Mouse (Mus musculus): Measurements from ENCODE around the gene Upk1a. TPM values are rescaled to one million over a fixed set of nuclear protein-coding genes. Genes with fewer than 3 reads are reported as not detected.
A peak's percentile ranks its signal among the peaks of the same experiment; 100 is the strongest.

The Upk1a gene
- polyA plus RNA-seq, 1 experiment from 2014 or later = 0.33 TPM

DNA sequence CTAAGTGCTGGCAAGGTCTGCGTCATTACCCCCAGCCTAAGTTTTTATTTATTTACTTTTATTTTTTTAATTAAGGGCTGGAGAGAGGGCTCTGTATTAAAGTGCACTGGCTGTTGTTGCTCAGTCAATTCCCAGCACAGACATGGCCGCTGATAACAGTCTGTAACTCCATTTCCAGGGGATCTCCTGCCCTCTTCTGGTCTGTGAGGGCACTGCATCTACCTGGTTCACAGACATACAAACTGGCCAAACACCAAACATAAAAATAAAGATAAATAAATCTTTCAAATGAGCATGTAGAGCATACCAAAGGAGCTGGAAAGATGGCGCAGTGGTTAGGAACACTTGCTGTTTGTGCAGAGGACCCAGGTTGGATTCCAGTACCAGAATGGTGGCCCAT is 6.6 kb upstream of the Upk1a start:
- peaks cover 90% of the 10 kb centered on the region for H3K36me3 ChIP-seq
- WGBS = 87% methylated on average over 3 of the region's 3 CpGs
- ATAC-seq (ENCODE audit: extremely low read depth, insufficient number of reproducible peaks, low FRiP score, low TSS enrichment) = no peak

DNA sequence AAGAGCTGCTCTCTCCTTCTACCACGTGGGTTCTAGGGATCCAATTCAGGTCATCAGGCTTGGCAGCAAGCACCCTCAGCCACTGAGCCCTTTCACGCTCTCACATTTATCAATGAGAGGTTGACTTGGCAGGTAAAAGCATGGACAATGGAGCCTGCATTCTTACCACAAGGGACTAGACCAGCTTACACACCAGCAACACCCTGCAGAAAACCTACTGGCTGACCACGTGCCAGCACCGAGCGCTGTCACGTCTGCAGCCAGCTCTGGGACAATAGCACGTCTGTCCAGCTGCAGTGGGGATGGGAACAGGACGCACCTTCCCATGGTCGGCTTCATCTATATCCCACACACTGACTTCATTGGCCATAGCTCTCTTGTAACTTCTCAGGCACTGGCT is 6.0 kb upstream of the Upk1a start:
- H3K36me3 ChIP-seq = peaks cover 85% of the 10 kb centered on the region
- no peak overlapping the region for H3K4me3 ChIP-seq
- no peaks in the 10 kb centered on the region for H3K27me3 ChIP-seq (replicated peaks)
- WGBS = 94% methylated on average over 9 of the region's 9 CpGs
- no peak for ATAC-seq (ENCODE audit: extremely low read depth, insufficient number of reproducible peaks, low FRiP score, low TSS enrichment)
- peaks cover 10% of the 10 kb centered on the region for H3K4me1 ChIP-seq
- no peaks in the 10 kb centered on the region for H3K9me3 ChIP-seq
- no peak overlapping the region for H3K27ac ChIP-seq (replicated peaks)
- no peak overlapping the region for H3K4me2 ChIP-seq
- no peak overlapping the region for H3K9ac ChIP-seq

More for the DNA sequence above, 6.6 kb upstream of the Upk1a start:
- H3K9ac ChIP-seq = no peak overlapping the region
- no peaks in the 10 kb centered on the region for H3K9me3 ChIP-seq
- H3K27me3 ChIP-seq (replicated peaks) = no peaks in the 10 kb centered on the region
- peaks cover 10% of the 10 kb centered on the region for H3K4me1 ChIP-seq
- H3K4me2 ChIP-seq = no peak overlapping the region
- no peak overlapping the region for H3K27ac ChIP-seq (replicated peaks)
- H3K4me3 ChIP-seq = no peak overlapping the region

GRCm38 (mm10) chr7:30615049-30615760 is 2.6 kb upstream of the Upk1a start:
- H3K9ac ChIP-seq = no peak overlapping the region
- no peak overlapping the region for H3K4me2 ChIP-seq
- H3K27ac ChIP-seq (replicated peaks) = no peak overlapping the region
- H3K27me3 ChIP-seq (replicated peaks) = no peaks in the 10 kb centered on the region
- no peak overlapping the region for H3K4me3 ChIP-seq
- H3K36me3 ChIP-seq = peaks cover 52% of the 10 kb centered on the region
- H3K4me1 ChIP-seq = peaks cover 4% of the 10 kb centered on the region
- ATAC-seq (ENCODE audit: extremely low read depth, insufficient number of reproducible peaks, low FRiP score, low TSS enrichment) = 0 out of 2 replicates have a peak, but pooled peaks have one; percentile 34
- 49% methylated on average over 5 of the region's 5 CpGs for WGBS
- H3K9me3 ChIP-seq = no peaks in the 10 kb centered on the region

- no peaks in the 10 kb centered on the region for H3K27me3 ChIP-seq (replicated peaks)
- H3K9me3 ChIP-seq = no peaks in the 10 kb centered on the region
- H3K4me1 ChIP-seq = peaks cover 10% of the 10 kb centered on the region
- WGBS = 68% methylated on average over 2 of the region's 2 CpGs
- H3K9ac ChIP-seq = no peak overlapping the region
- peaks cover 45% of the 10 kb centered on the region for H3K36me3 ChIP-seq
- no peak for ATAC-seq (ENCODE audit: extremely low read depth, insufficient number of reproducible peaks, low FRiP score, low TSS enrichment)
- no peak overlapping the region for H3K4me2 ChIP-seq
- no peak overlapping the region for H3K27ac ChIP-seq (replicated peaks)
- no peak overlapping the region for H3K4me3 ChIP-seq
These were observed 1.8 kb upstream of the Upk1a start for GRCm38 (mm10) chr7:30614454-30614853.

GRCm38 (mm10) chr7:30613529-30614112 is 974 bp upstream of the Upk1a start:
- no peak for ATAC-seq (ENCODE audit: extremely low read depth, insufficient number of reproducible peaks, low FRiP score, low TSS enrichment)

GRCm38 (mm10) chr7:30610043-30610442 is 2.6 kb downstream of the Upk1a start:
- Histone ChIP-seq H3K36me3 (peaks cover 1% of the 10 kb centered on the region; the same call in 1 of the 2 replicates), H3K4me2 (no peak overlapping the region), H3K4me1 (peaks cover 14% of the 10 kb centered on the region), H3K27me3 (replicated peaks) (0 out of 2 replicates have a peak, but pooled peaks cover 3% of the 10 kb centered on the region), H3K4me3 (no peak overlapping the region), H3K27ac (replicated peaks) (peak overlapping the region; percentile 13; the same call in 1 of the 2 replicates), H3K9me3 (no peaks in the 10 kb centered on the region), H3K9ac (no peak overlapping the region)
- peak; percentile 45; the same call in 1 of the 2 replicates for ATAC-seq (ENCODE audit: extremely low read depth, insufficient number of reproducible peaks, low FRiP score, low TSS enrichment)
- 27% methylated on average over 7 of the region's 7 CpGs for WGBS

More at GRCm38 (mm10) chr7:30613529-30614112, 974 bp upstream of the Upk1a start:
- Histone ChIP-seq H3K9me3 (no peaks in the 10 kb centered on the region), H3K27ac (replicated peaks) (no peak overlapping the region), H3K36me3 (peaks cover 37% of the 10 kb centered on the region), H3K4me2 (no peak overlapping the region), H3K27me3 (replicated peaks) (no peaks in the 10 kb centered on the region), H3K4me3 (no peak overlapping the region), H3K4me1 (peaks cover 10% of the 10 kb centered on the region), H3K9ac (no peak overlapping the region)
- 21% methylated on average over 14 of the region's 14 CpGs for WGBS

DNA sequence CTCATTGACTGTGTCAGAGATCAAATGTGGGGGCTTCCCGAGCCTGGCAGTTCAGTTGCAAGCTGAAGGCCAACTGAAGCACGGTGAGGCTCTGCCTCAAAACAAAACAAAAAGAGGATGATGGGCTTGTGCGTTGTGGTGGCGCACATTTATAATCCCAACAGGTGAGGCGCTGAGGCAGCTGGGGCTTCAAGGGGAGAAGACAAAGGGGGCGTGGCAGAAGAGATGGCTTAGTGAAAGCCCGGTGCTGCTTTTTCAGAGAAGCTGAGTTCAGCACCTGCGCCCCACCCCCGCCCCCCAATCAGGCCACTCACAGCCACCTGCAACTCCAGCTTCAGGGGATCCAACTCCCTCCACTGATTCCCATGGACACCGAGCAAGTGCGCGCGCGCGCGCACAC is 4.2 kb downstream of the Upk1a start:
- 0 out of 2 replicates have a peak, but pooled peaks cover 3% of the 10 kb centered on the region for H3K27me3 ChIP-seq (replicated peaks)
- H3K36me3 ChIP-seq = no peaks in the 10 kb centered on the region
- peaks cover 14% of the 10 kb centered on the region for H3K4me1 ChIP-seq
- no peak overlapping the region for H3K27ac ChIP-seq (replicated peaks)
- ATAC-seq (ENCODE audit: extremely low read depth, insufficient number of reproducible peaks, low FRiP score, low TSS enrichment) = no peak
- H3K4me2 ChIP-seq = no peak overlapping the region
- H3K4me3 ChIP-seq = no peak overlapping the region
- 48% methylated on average over 16 of the region's 16 CpGs for WGBS
- no peaks in the 10 kb centered on the region for H3K9me3 ChIP-seq
- no peak overlapping the region for H3K9ac ChIP-seq

DNA sequence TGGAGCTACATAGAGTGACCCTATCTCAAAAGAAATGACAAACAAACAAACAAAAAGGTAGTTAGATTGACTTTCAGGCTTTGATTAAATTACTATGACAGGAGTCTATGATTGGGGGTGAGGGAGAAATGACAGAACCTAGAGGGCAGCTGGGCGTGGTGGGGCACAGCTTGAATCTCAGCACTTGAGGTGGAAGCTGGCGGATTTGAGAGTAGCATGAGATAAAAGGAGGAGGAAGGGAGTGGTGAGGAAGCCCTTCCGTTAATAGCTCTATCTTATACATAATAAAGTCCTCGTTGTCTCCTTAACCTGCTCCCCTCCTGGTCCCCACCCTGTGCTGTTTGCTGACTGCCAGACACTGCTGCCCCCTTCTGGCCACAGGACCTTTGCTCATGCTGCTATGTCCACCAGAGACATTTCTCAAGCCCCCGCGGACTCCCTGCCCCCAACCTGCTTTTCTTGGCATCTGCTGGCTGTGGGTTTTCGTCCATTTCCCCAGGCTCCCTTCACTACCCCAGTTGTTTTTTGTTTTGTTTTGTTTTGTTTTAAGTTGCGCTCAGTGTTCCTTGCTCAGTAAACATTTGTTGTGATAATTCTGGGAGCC is 4.8 kb downstream of the Upk1a start:
- ATAC-seq (ENCODE audit: extremely low read depth, insufficient number of reproducible peaks, low FRiP score, low TSS enrichment) = no peak
- Histone ChIP-seq H3K36me3 (no peaks in the 10 kb centered on the region), H3K4me2 (no peak overlapping the region), H3K9ac (no peak overlapping the region), H3K27ac (replicated peaks) (no peak overlapping the region), H3K9me3 (no peaks in the 10 kb centered on the region), H3K4me1 (peaks cover 14% of the 10 kb centered on the region), H3K27me3 (replicated peaks) (0 out of 2 replicates have a peak, but pooled peaks cover 3% of the 10 kb centered on the region), H3K4me3 (no peak overlapping the region)
- WGBS = 21% methylated on average over 8 of the region's 8 CpGs

GRCm38 (mm10) chr7:30604944-30605343 is 7.7 kb downstream of the Upk1a start:
- Histone ChIP-seq H3K27ac (replicated peaks) (no peak overlapping the region), H3K4me3 (no peak overlapping the region), H3K36me3 (no peaks in the 10 kb centered on the region), H3K27me3 (replicated peaks) (0 out of 2 replicates have a peak, but pooled peaks cover 3% of the 10 kb centered on the region), H3K4me1 (peaks cover 18% of the 10 kb centered on the region), H3K9ac (no peak overlapping the region), H3K9me3 (no peaks in the 10 kb centered on the region), H3K4me2 (no peak overlapping the region)
- ATAC-seq (ENCODE audit: extremely low read depth, insufficient number of reproducible peaks, low FRiP score, low TSS enrichment) = no peak
- WGBS = 76% methylated on average over 8 of the region's 8 CpGs

- H3K4me3 ChIP-seq = no peak overlapping the region
- WGBS = 41% methylated on average over 8 of the region's 8 CpGs
- no peak overlapping the region for H3K27ac ChIP-seq (replicated peaks)
These were observed 8.2 kb downstream of the Upk1a start for GRCm38 (mm10) chr7:30604424-30604823.

DNA sequence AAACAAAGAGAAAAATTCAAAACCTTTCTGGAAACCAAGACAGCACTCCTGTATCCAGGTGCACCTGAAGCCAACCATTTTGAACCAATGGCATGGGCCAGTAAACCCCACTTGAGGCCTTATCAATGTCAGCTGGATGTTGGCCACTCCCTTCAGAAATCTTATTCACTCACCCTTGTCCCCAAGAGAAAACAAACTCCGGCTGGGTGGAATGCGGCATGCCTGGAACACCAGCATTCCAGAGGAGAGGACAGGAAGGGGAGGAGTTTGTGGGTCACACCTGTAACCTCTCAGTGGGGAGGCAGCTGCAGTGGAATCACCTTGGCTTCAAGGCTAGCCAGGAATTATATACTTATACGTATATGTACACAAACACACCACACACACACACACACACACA is 10.1 kb downstream of the Upk1a start:
- no peak for ATAC-seq (ENCODE audit: extremely low read depth, insufficient number of reproducible peaks, low FRiP score, low TSS enrichment)
- no peak overlapping the region for H3K27ac ChIP-seq (replicated peaks)
- H3K4me2 ChIP-seq = no peak overlapping the region
- H3K36me3 ChIP-seq = no peaks in the 10 kb centered on the region
- 0 out of 2 replicates have a peak, but pooled peaks cover 5% of the 10 kb centered on the region for H3K27me3 ChIP-seq (replicated peaks)
- no peaks in the 10 kb centered on the region for H3K9me3 ChIP-seq
- WGBS = 27% methylated on average over 3 of the region's 3 CpGs
- no peak overlapping the region for H3K4me3 ChIP-seq
- peaks cover 15% of the 10 kb centered on the region for H3K4me1 ChIP-seq
- H3K9ac ChIP-seq = no peak overlapping the region

More at GRCm38 (mm10) chr7:30604424-30604823, 8.2 kb downstream of the Upk1a start:
- Histone ChIP-seq H3K9ac (no peak overlapping the region), H3K4me2 (no peak overlapping the region), H3K36me3 (no peaks in the 10 kb centered on the region), H3K4me1 (peaks cover 18% of the 10 kb centered on the region), H3K27me3 (replicated peaks) (0 out of 2 replicates have a peak, but pooled peaks cover 3% of the 10 kb centered on the region), H3K9me3 (no peaks in the 10 kb centered on the region)
- ATAC-seq (ENCODE audit: extremely low read depth, insufficient number of reproducible peaks, low FRiP score, low TSS enrichment) = no peak

Measured in heart, embryonic 13.5 days (tissue).